Mouse (Mus musculus) adrenal gland, postnatal 4 days (tissue): ENCODE data around the gene Pfn1. TPM values are rescaled to one million over a fixed set of nuclear protein-coding genes. Genes with fewer than 3 reads are reported as not detected.

ENCODE experiments used
- DNase-seq, 2 experiments: peaks; one replicate each; pipeline ENCODE4 v3.0.0; 2021 to 2022; ENCODE audit warnings: low spot score in 2 of 2, mixed read lengths in 2 of 2
- total RNA-seq, 2 experiments: library from RNA; stranded (reverse); gene quantifications; 2 replicates each; pipeline ENCODE4 v1.2.3; 2021

Gene Pfn1
- total RNA-seq, 2 experiments from 2014 or later = 804 to 830 TPM

GRCm38 (mm10) chr11:70639976-70640375 is 14.5 kb downstream of the Pfn1 start:
- DNase-seq = no peak

GRCm38 (mm10) chr11:70638714-70639278 is 15.6 kb downstream of the Pfn1 start, which contains the start of gene Gp1ba:
TSS of gene Gp1ba (plus strand) at chr11:70639122.
- DNase-seq = no peak

GRCm38 (mm10) chr11:70638293-70638692 is 16.2 kb downstream of the Pfn1 start:
- DNase-seq = no peak

- no peak for DNase-seq
These were observed 16.7 kb downstream of the Pfn1 start for GRCm38 (mm10) chr11:70637764-70638163.

- DNase-seq = no peak
These were observed 18.8 kb downstream of the Pfn1 start for GRCm38 (mm10) chr11:70635601-70636000.

- no peak for DNase-seq
These were observed 24.3 kb downstream of the Pfn1 start for GRCm38 (mm10) chr11:70630129-70630528.

- DNase-seq = no peak
These were observed 24.9 kb downstream of the Pfn1 start for GRCm38 (mm10) chr11:70629557-70629956.

- DNase-seq = no peak
These were observed 26.0 kb downstream of the Pfn1 start for GRCm38 (mm10) chr11:70628431-70628830.

- DNase-seq = no peak
These were observed 27.6 kb downstream of the Pfn1 start for GRCm38 (mm10) chr11:70626877-70627276.

GRCm38 (mm10) chr11:70625473-70625872 is 29.0 kb downstream of the Pfn1 start:
- no peak for DNase-seq

- no peak for DNase-seq
These were observed 31.2 kb downstream of the Pfn1 start for GRCm38 (mm10) chr11:70623053-70623742.

GRCm38 (mm10) chr11:70621972-70622814 is 32.3 kb downstream of the Pfn1 start:
- DNase-seq = no peak

- DNase-seq = no peak
These were observed 35.3 kb downstream of the Pfn1 start, which contains the start of gene Chrne for GRCm38 (mm10) chr11:70619101-70619500. TSS of gene Chrne (minus strand) at chr11:70619216.

- DNase-seq = no peak
These were observed 38.8 kb downstream of the Pfn1 start, which contains the start of gene 4930544D05Rik for GRCm38 (mm10) chr11:70615516-70616093. TSS of gene 4930544D05Rik (plus strand) at chr11:70615848.

GRCm38 (mm10) chr11:70615074-70615473 is 39.4 kb downstream of the Pfn1 start:
- DNase-seq = peak; percentile 26 to 40

GRCm38 (mm10) chr11:70612505-70612904 is 41.9 kb downstream of the Pfn1 start:
- no peak for DNase-seq

- no peak for DNase-seq
These were observed 43.7 kb downstream of the Pfn1 start for GRCm38 (mm10) chr11:70610752-70611151.

GRCm38 (mm10) chr11:70608381-70609066 is 45.9 kb downstream of the Pfn1 start:
- no peak for DNase-seq

GRCm38 (mm10) chr11:70607611-70608010 is 46.8 kb downstream of the Pfn1 start:
- no peak for DNase-seq

- DNase-seq = no peak
These were observed 47.7 kb downstream of the Pfn1 start for GRCm38 (mm10) chr11:70606717-70607116.
